Mouse (Mus musculus): Measurements from ENCODE around the gene Nt5m. TPM values are rescaled to one million over a fixed set of nuclear protein-coding genes. Genes with fewer than 3 reads are reported as not detected.

Nt5m gene
- polyA plus RNA-seq, 1 experiment: 19.4 TPM

DNA sequence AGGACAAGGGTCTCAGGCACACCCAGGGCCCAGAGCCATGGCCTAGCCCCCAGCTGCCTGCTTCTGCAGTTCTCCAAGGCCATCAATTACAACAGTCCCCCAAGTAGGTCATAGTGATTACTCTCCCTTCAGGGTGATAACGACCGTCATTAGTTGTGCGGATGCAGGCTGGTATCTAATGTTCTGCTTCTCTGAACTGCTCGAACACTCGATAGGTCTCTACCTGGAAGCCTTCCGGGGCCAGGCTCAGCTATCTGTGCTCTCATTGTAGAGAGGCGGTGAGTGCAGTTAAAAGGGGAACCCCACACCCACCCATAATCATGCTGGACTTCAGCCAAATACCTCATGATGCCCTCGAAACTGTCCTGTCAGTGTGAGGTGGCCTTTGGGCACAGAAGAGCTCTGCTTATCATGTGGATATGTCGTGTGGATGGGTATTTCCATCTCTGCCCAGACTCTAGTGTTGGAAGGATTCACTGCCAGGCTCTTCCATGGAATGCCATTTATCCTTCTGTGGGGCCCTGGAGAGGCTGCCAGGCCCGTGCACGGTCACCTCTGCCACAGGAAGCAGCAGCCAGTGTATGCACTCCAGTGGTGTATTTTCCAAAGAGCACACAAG lies 58.8 kb downstream of the Nt5m start:
- H3ac ChIP-seq (ENCODE audit: control insufficient read depth, insufficient read length, low read depth): no peak overlapping the region
- H3K36me3 ChIP-seq (ENCODE audit: control insufficient read depth, insufficient read depth): no peaks in the 10 kb centered on the region
- H3K79me2 ChIP-seq (ENCODE audit: control insufficient read depth, insufficient read depth): no peaks in the 10 kb centered on the region
- no peaks in the 10 kb centered on the region for H3K27me3 ChIP-seq (ENCODE audit: control insufficient read depth, insufficient read depth, insufficient read length)
- no peaks in the 10 kb centered on the region for H3K79me3 ChIP-seq (ENCODE audit: low read depth)
- TF ChIP-seq MYOD1 (IDR thresholded peaks at IDR 0.05; ENCODE audit: control insufficient read depth, insufficient read length, low read depth): no peak
- no peak for TF ChIP-seq USF1 (IDR thresholded peaks at IDR 0.05; ENCODE audit: low read depth)
- no peak for TF ChIP-seq CTCF (IDR thresholded peaks at IDR 0.05; ENCODE audit: control insufficient read depth, insufficient read depth, insufficient read length)
- TF ChIP-seq FOSL1 (IDR thresholded peaks at IDR 0.05; ENCODE audit: insufficient read depth, low read length, poor library complexity, severe bottlenecking): no peak
- TF ChIP-seq CEBPB (IDR thresholded peaks at IDR 0.05; ENCODE audit: low read depth): no peak
- no peak for TF ChIP-seq MYOG (IDR thresholded peaks at IDR 0.05; ENCODE audit: control insufficient read depth, extremely low read depth, insufficient read length)
- TF ChIP-seq MAX (IDR thresholded peaks at IDR 0.05): no peak
- no peak overlapping the region for H3K4me3 ChIP-seq (ENCODE audit: insufficient read depth, poor library complexity, severe bottlenecking)

DNA sequence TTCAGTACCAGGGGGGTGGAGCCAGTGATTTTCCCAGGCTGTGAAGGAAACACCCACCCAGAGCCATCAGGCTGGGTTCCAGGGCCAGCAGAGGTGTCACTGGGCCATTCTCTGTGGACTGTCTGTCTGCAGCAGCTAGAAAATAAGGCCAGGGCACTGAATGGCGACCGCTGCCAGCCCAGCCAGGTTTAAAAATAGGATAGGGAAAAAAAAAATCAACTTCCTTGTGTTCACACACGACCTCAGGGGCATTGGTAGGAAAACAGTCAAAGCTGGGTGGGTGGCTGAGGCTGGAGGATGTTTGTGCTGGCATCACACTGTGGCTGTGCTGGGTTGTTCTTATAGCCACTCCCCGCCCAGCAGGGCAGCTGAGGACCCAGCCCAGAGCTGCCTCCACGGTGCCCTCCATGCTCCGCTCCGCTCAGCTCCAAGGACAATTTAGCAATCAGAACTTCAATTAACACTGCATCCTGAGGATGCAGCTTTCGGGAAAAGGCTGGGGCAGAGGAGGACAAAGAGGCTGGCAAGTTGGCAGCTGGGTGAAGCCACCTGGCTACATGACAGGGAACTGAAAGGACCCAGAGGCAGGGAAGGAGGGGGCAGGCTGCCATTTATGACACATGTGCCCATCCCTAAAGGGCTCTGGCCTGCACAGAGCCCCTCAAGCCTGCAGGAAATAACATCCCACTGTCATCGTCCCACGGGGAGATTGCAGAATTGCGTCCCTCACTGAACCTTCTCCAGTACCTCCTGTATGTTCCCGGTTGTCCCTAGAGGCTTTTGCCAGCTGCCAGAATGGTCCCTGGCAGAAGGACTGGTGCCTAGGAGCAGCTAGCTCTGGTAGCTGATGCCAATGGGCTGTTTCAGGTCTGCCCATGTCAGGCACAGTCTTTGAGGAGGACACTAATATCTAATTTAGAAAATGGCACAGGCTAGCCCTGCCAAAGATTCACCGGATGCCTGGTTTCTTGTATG lies 60.8 kb downstream of the Nt5m start:
- no peak for TF ChIP-seq MYOG (IDR thresholded peaks at IDR 0.05; ENCODE audit: control insufficient read depth, extremely low read depth, insufficient read length)
- TF ChIP-seq FOSL1 (IDR thresholded peaks at IDR 0.05; ENCODE audit: insufficient read depth, low read length, poor library complexity, severe bottlenecking): no peak
- TF ChIP-seq CEBPB (IDR thresholded peaks at IDR 0.05; ENCODE audit: low read depth): no peak
- no peak for TF ChIP-seq USF1 (IDR thresholded peaks at IDR 0.05; ENCODE audit: low read depth)
- TF ChIP-seq MYOD1 (IDR thresholded peaks at IDR 0.05; ENCODE audit: control insufficient read depth, insufficient read length, low read depth): no peak
- TF ChIP-seq MAX (IDR thresholded peaks at IDR 0.05): no peak
- TF ChIP-seq CTCF (IDR thresholded peaks at IDR 0.05; ENCODE audit: control insufficient read depth, insufficient read depth, insufficient read length): no peak
- Histone ChIP-seq H3ac (ENCODE audit: control insufficient read depth, insufficient read length, low read depth) (no peak overlapping the region), H3K4me3 (ENCODE audit: insufficient read depth, poor library complexity, severe bottlenecking) (no peak overlapping the region), H3K36me3 (ENCODE audit: control insufficient read depth, insufficient read depth) (no peaks in the 10 kb centered on the region), H3K27me3 (ENCODE audit: control insufficient read depth, insufficient read depth, insufficient read length) (no peaks in the 10 kb centered on the region), H3K79me3 (ENCODE audit: low read depth) (no peaks in the 10 kb centered on the region), H3K79me2 (ENCODE audit: control insufficient read depth, insufficient read depth) (no peaks in the 10 kb centered on the region)

DNA sequence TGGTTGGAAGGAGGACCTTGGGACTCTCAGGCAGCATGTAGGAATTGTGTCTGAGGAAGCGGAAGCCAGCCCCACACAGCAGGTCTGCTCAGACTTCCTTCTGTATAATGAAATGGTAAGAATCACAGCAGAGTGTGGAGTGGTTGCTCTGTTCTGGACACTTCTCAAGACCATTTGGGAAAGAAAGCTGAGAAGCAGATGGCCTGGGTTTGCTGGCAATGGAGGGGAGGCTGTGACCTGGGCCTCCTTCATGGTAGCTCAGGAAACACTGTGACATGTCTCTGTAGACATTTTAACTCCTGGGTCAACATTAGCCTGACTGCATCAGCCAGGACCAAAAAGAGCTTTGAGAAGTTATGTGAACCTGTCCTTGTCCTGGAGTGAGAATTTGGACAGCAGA lies 61.7 kb downstream of the Nt5m start:
- no peak for TF ChIP-seq MAX (IDR thresholded peaks at IDR 0.05)
- no peak for TF ChIP-seq MYOD1 (IDR thresholded peaks at IDR 0.05; ENCODE audit: control insufficient read depth, insufficient read length, low read depth)
- TF ChIP-seq FOSL1 (IDR thresholded peaks at IDR 0.05; ENCODE audit: insufficient read depth, low read length, poor library complexity, severe bottlenecking): no peak
- TF ChIP-seq MYOG (IDR thresholded peaks at IDR 0.05; ENCODE audit: control insufficient read depth, extremely low read depth, insufficient read length): no peak
- no peak for TF ChIP-seq CEBPB (IDR thresholded peaks at IDR 0.05; ENCODE audit: low read depth)
- TF ChIP-seq CTCF (IDR thresholded peaks at IDR 0.05; ENCODE audit: control insufficient read depth, insufficient read depth, insufficient read length): no peak
- TF ChIP-seq USF1 (IDR thresholded peaks at IDR 0.05; ENCODE audit: low read depth): no peak
- Histone ChIP-seq H3K27me3 (ENCODE audit: control insufficient read depth, insufficient read depth, insufficient read length) (peaks cover 4% of the 10 kb centered on the region), H3ac (ENCODE audit: control insufficient read depth, insufficient read length, low read depth) (no peak overlapping the region), H3K4me3 (ENCODE audit: insufficient read depth, poor library complexity, severe bottlenecking) (no peak overlapping the region), H3K36me3 (ENCODE audit: control insufficient read depth, insufficient read depth) (no peaks in the 10 kb centered on the region), H3K79me2 (ENCODE audit: control insufficient read depth, insufficient read depth) (no peaks in the 10 kb centered on the region), H3K79me3 (ENCODE audit: low read depth) (no peaks in the 10 kb centered on the region)

DNA sequence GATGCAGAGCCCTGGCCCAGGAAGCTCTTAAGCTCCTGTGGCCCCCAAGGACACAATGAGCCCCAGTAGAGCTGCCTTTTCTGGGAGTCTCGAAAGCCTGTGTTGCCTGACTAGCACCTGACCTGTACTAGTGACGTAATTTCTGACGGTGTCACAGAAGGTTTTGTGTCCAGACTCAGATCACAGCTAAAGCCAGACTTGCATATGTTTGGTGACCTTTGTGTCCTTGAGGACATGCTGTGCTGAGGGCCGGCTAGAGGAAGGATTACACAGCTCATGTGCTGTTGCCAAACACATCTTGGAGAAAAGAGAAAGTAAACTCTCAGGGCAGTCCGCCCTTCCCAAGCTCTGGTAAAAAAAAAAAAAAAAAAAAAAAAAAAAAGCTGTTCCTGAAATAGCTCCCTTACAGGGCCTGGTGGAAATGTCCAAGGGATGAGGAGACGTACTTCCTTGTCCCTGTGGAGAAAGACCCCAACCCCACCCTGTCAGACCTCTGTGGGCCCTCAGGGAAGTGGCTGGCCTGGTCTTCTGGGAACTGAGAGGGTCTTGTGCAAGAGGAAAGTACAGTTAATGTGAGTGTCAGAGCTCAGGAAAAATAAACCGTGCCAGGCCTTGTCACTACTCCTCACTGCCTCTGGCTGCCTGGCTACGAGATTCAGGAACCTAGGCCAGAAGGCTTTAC lies 62.9 kb downstream of the Nt5m start:
- no peaks in the 10 kb centered on the region for H3K79me3 ChIP-seq (ENCODE audit: low read depth)
- no peak overlapping the region for H3ac ChIP-seq (ENCODE audit: control insufficient read depth, insufficient read length, low read depth)
- no peak overlapping the region for H3K4me3 ChIP-seq (ENCODE audit: insufficient read depth, poor library complexity, severe bottlenecking)
- no peaks in the 10 kb centered on the region for H3K36me3 ChIP-seq (ENCODE audit: control insufficient read depth, insufficient read depth)
- H3K27me3 ChIP-seq (ENCODE audit: control insufficient read depth, insufficient read depth, insufficient read length): peaks cover 13% of the 10 kb centered on the region
- TF ChIP-seq MAX (IDR thresholded peaks at IDR 0.05) (no peak), FOSL1 (IDR thresholded peaks at IDR 0.05; ENCODE audit: insufficient read depth, low read length, poor library complexity, severe bottlenecking) (no peak), USF1 (IDR thresholded peaks at IDR 0.05; ENCODE audit: low read depth) (no peak), MYOD1 (IDR thresholded peaks at IDR 0.05; ENCODE audit: control insufficient read depth, insufficient read length, low read depth) (no peak), CTCF (IDR thresholded peaks at IDR 0.05; ENCODE audit: control insufficient read depth, insufficient read depth, insufficient read length) (no peak), CEBPB (IDR thresholded peaks at IDR 0.05; ENCODE audit: low read depth) (no peak), MYOG (IDR thresholded peaks at IDR 0.05; ENCODE audit: control insufficient read depth, extremely low read depth, insufficient read length) (no peak)
- no peaks in the 10 kb centered on the region for H3K79me2 ChIP-seq (ENCODE audit: control insufficient read depth, insufficient read depth)

DNA sequence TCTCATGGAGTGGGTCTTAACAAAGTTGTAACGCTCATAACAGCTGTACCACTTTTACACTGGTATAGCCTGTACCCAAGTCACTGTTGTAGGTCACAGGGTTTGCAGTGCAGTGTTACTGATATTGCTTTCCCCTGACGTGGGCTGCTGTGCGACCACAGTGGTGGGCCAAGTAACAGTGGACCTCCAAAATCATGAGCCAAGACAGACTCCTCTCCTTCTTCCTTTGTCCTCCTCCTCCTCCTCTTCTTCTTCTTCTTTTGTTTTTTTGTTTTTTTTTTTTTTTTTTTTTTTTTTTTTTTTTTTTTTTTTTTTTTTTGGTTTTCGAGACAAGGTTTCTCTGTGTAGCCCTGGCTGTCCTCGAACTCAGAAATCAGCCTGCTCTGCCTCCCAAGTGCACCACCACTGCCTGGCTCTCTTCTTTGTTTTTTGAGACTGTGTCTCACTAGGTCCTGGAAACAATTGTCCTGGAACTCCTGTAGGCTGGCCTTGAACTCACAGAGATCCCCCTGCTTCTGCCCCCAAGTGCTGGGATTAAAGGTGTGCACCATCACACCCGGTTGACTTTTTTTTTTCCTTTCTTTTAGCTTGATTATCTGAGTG lies 67.4 kb downstream of the Nt5m start:
- no peak for TF ChIP-seq MYOD1 (IDR thresholded peaks at IDR 0.05; ENCODE audit: control insufficient read depth, insufficient read length, low read depth)
- TF ChIP-seq CEBPB (IDR thresholded peaks at IDR 0.05; ENCODE audit: low read depth): no peak
- TF ChIP-seq FOSL1 (IDR thresholded peaks at IDR 0.05; ENCODE audit: insufficient read depth, low read length, poor library complexity, severe bottlenecking): no peak
- no peak for TF ChIP-seq MAX (IDR thresholded peaks at IDR 0.05)
- TF ChIP-seq CTCF (IDR thresholded peaks at IDR 0.05; ENCODE audit: control insufficient read depth, insufficient read depth, insufficient read length): no peak
- no peak for TF ChIP-seq MYOG (IDR thresholded peaks at IDR 0.05; ENCODE audit: control insufficient read depth, extremely low read depth, insufficient read length)
- no peak for TF ChIP-seq USF1 (IDR thresholded peaks at IDR 0.05; ENCODE audit: low read depth)
- Histone ChIP-seq H3K36me3 (ENCODE audit: control insufficient read depth, insufficient read depth) (no peaks in the 10 kb centered on the region), H3K79me3 (ENCODE audit: low read depth) (no peaks in the 10 kb centered on the region), H3K79me2 (ENCODE audit: control insufficient read depth, insufficient read depth) (no peaks in the 10 kb centered on the region), H3K4me3 (ENCODE audit: insufficient read depth, poor library complexity, severe bottlenecking) (no peak overlapping the region), H3K27me3 (ENCODE audit: control insufficient read depth, insufficient read depth, insufficient read length) (peaks cover 22% of the 10 kb centered on the region), H3ac (ENCODE audit: control insufficient read depth, insufficient read length, low read depth) (no peak overlapping the region)
